Mouse (Mus musculus) neural tube, embryonic 11.5 days (tissue): Measurements from ENCODE around the gene E4f1. TPM values are rescaled to one million over a fixed set of nuclear protein-coding genes. Genes with fewer than 3 reads are reported as not detected.

ENCODE experiments used
- ATAC-seq: fragments of 200-750 bp; cut with Nextera tagmentation; 2 replicates; pipeline ENCODE4 v1.8.0; 2017; ENCODE audit warnings: moderate number of reproducible peaks, mild to moderate bottlenecking, moderate TSS enrichment, moderate library complexity; ENCODE audit not compliant: insufficient read depth, low FRiP score, low TSS enrichment
- DNase-seq: peaks from one replicate; pipeline ENCODE4 v3.0.0-alpha.2; 2015; ENCODE audit warnings: low spot score
- H3K27ac ChIP-seq: fragments of 300-500 bp; sonication (generic); 2 replicates; pipeline ENCODE4 v1.5.1; 2014; ENCODE audit warnings: low read depth, mild to moderate bottlenecking, low read length
- H3K27me3 ChIP-seq: fragments of 300-500 bp; sonication (generic); 2 replicates; pipeline ENCODE4 v1.6.1; 2014; ENCODE audit warnings: mild to moderate bottlenecking, low read length, mixed read lengths; ENCODE audit not compliant: control insufficient read depth, insufficient read depth
- H3K36me3 ChIP-seq: fragments of 300-500 bp; sonication (generic); 2 replicates; pipeline ENCODE4 v1.6.1; 2014; ENCODE audit warnings: mild to moderate bottlenecking, low read length, moderate library complexity, mixed read lengths; ENCODE audit not compliant: control insufficient read depth, insufficient read depth
- H3K4me1 ChIP-seq: fragments of 300-500 bp; sonication (generic); 2 replicates; pipeline ENCODE4 v1.6.1; 2014; ENCODE audit warnings: low read length, mixed read lengths; ENCODE audit not compliant: control insufficient read depth, insufficient read depth
- H3K4me2 ChIP-seq: fragments of 300-500 bp; sonication (generic); 2 replicates; pipeline ENCODE4 v1.6.1; 2014; ENCODE audit warnings: low read depth, mild to moderate bottlenecking, moderate library complexity
- H3K4me3 ChIP-seq: fragments of 300-500 bp; sonication (generic); 2 replicates; pipeline ENCODE4 v1.5.1; 2014; ENCODE audit warnings: low read depth, low read length
- H3K9ac ChIP-seq: fragments of 300-500 bp; sonication (generic); 2 replicates; pipeline ENCODE4 v1.6.1; 2014; ENCODE audit warnings: mild to moderate bottlenecking, low read length
- H3K9me3 ChIP-seq: fragments of 300-500 bp; sonication (generic); 2 replicates; pipeline ENCODE4 v1.6.1; 2016; ENCODE audit warnings: low read length; ENCODE audit not compliant: control insufficient read depth
- whole genome bisulfite sequencing: fragments of 180-500 bp; shearing (Covaris S2); extraction: QIAGEN DNeasy Blood & Tissue Kit; methylation state at CpG from one replicate; pipeline ENCODE4 v1.1.7; 2014; 5-methylcytosine and 5-hydroxymethylcytosine counted together
- polyA plus RNA-seq: library from polyadenylated mRNA; unstranded; fragments of >200 nt; fragmentation: Nextera tagmentation; extraction: Ambion mirVana; gene quantifications from 2 replicates; pipeline ENCODE4 v1.2.1, GENCODE M21; 2014

E4f1 gene
- polyA plus RNA-seq, result 17.0 and 21.2 TPM in 2 replicates

- peaks cover 4% of the 10 kb centered on the region; the same call in 1 of the 2 replicates for H3K36me3 ChIP-seq
- H3K27me3 ChIP-seq, result no peaks in the 10 kb centered on the region
- H3K4me3 ChIP-seq, result peak within 1 kb of the TSS; percentile 78
- H3K9me3 ChIP-seq, result no peaks in the 10 kb centered on the region
- H3K4me2 ChIP-seq, result peak within 1 kb of the TSS; percentile 98
- H3K4me1 ChIP-seq, result peaks cover 16% of the 10 kb centered on the region
- DNase-seq, result peak; percentile 99
- ATAC-seq, result peak; percentile 97
- peak within 1 kb of the TSS; percentile 85 for H3K9ac ChIP-seq
- WGBS, result under 1% methylated on average over 71 of the region's 75 CpGs
- peak within 1 kb of the TSS; percentile 61 for H3K27ac ChIP-seq
These were observed at the start of gene E4f1, which contains the start of gene Pgp for GRCm38 (mm10) chr17:24469910-24470602. Gene E4f1 (minus strand): TSS chr17:24470313. Gene Pgp (plus strand): TSS chr17:24470392.

GRCm38 (mm10) chr17:24514270-24515257, 44.5 kb upstream of the E4f1 start:
- Histone ChIP-seq H3K36me3 (peaks cover 24% of the 10 kb centered on the region), H3K4me2 (no peak overlapping the region), H3K9ac (no peak overlapping the region), H3K4me3 (no peak overlapping the region), H3K27me3 (no peaks in the 10 kb centered on the region), H3K9me3 (no peaks in the 10 kb centered on the region), H3K27ac (no peak overlapping the region), H3K4me1 (no peaks in the 10 kb centered on the region)
- WGBS, result 88% methylated on average over 24 of the region's 24 CpGs
- ATAC-seq, result no peak
- DNase-seq, result no peak

- no peak overlapping the region for H3K4me2 ChIP-seq
- peak; percentile 63 for DNase-seq
- no peak overlapping the region for H3K27ac ChIP-seq
- H3K27me3 ChIP-seq, result no peaks in the 10 kb centered on the region
- no peaks in the 10 kb centered on the region for H3K4me1 ChIP-seq
- WGBS, result 61% methylated on average over 5 of the region's 5 CpGs
- H3K9ac ChIP-seq, result no peak overlapping the region
- ATAC-seq, result no peak
- H3K4me3 ChIP-seq, result no peak overlapping the region
- peaks cover 23% of the 10 kb centered on the region for H3K36me3 ChIP-seq
- no peaks in the 10 kb centered on the region for H3K9me3 ChIP-seq
These were observed 43.5 kb upstream of the E4f1 start for GRCm38 (mm10) chr17:24513609-24514008.

DNA sequence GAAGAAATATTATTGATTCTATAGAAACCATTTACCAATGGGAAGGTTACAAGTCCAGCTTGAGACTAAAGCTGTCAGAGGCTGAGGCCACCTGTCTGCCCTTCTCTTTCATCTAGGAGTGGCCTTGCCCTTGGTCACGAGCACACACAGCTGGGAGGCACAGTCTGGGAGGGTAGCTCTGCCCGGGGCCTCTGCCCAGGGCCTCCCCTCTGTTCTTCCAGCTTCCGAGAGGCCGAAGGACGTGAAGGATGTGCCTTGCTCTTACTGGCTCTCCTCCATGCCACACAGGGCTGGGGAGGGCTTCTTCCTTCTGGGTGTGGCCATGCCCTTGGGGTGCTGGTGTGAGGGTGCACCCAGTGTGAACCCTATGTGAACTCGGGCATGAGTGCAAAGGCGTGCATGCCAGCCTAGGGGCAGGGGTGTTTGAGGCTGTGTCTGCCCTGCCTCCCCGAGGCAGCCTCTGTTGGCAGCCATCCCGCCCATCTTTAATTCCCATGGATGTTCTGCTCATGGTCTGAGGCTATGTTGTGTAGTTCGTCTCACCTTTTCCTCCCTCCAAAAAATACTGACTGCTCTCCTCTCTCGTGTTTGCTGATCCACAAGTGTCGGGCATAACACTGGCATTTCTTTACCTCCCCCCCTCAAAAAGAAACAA, 37.8 kb upstream of the E4f1 start:
- peaks cover 16% of the 10 kb centered on the region for H3K36me3 ChIP-seq
- no peak for DNase-seq
- ATAC-seq, result no peak
- no peak overlapping the region for H3K9ac ChIP-seq
- H3K9me3 ChIP-seq, result no peaks in the 10 kb centered on the region
- H3K4me1 ChIP-seq, result no peaks in the 10 kb centered on the region
- no peak overlapping the region for H3K4me3 ChIP-seq
- H3K27me3 ChIP-seq, result no peaks in the 10 kb centered on the region
- WGBS, result 85% methylated on average over 12 of the region's 12 CpGs
- no peak overlapping the region for H3K27ac ChIP-seq
- no peak overlapping the region for H3K4me2 ChIP-seq

- Histone ChIP-seq H3K4me2 (no peak overlapping the region), H3K27me3 (no peaks in the 10 kb centered on the region), H3K4me3 (no peak overlapping the region), H3K9me3 (no peaks in the 10 kb centered on the region), H3K4me1 (no peaks in the 10 kb centered on the region), H3K9ac (no peak overlapping the region), H3K36me3 (peaks cover 16% of the 10 kb centered on the region), H3K27ac (no peak overlapping the region)
- DNase-seq (no peak), ATAC-seq (0 out of 2 replicates have a peak, but pooled peaks have one; percentile 17)
- WGBS, result 47% methylated on average over 19 of the region's 19 CpGs
These were observed 37.1 kb upstream of the E4f1 start for GRCm38 (mm10) chr17:24507129-24507664.

- no peaks in the 10 kb centered on the region for H3K9me3 ChIP-seq
- H3K9ac ChIP-seq, result 0 out of 2 replicates have a peak overlapping the region, but pooled peaks have one; percentile 19
- no peak overlapping the region for H3K4me3 ChIP-seq
- DNase-seq, result no peak
- no peak for ATAC-seq
- no peak overlapping the region for H3K27ac ChIP-seq
- H3K27me3 ChIP-seq, result no peaks in the 10 kb centered on the region
- H3K4me2 ChIP-seq, result no peak overlapping the region
- no peaks in the 10 kb centered on the region for H3K4me1 ChIP-seq
- peaks cover 16% of the 10 kb centered on the region for H3K36me3 ChIP-seq
- WGBS, result 28% methylated on average over 36 of the region's 36 CpGs
These were observed 36.4 kb upstream of the E4f1 start for GRCm38 (mm10) chr17:24506332-24507070.

- H3K27me3 ChIP-seq, result no peaks in the 10 kb centered on the region
- DNase-seq, result no peak
- H3K27ac ChIP-seq, result no peak overlapping the region
- peaks cover 14% of the 10 kb centered on the region for H3K36me3 ChIP-seq
- no peak for ATAC-seq
- no peak overlapping the region for H3K4me3 ChIP-seq
- H3K9me3 ChIP-seq, result no peaks in the 10 kb centered on the region
- no peaks in the 10 kb centered on the region for H3K4me1 ChIP-seq
- no peak overlapping the region for H3K4me2 ChIP-seq
- H3K9ac ChIP-seq, result no peak overlapping the region
- 91% methylated on average over 30 of the region's 30 CpGs for WGBS
These were observed 35.3 kb upstream of the E4f1 start for GRCm38 (mm10) chr17:24505286-24505955.
